ENCODE assay signal across 8 mouse cellular contexts in genomic region chr8:111787683-111788082, GRCm38 (mm10). TPM values are rescaled to one million over a fixed set of nuclear protein-coding genes. Genes with fewer than 3 reads are reported as not detected.
DNase-seq lines count a peak whose midpoint lies in the region; ATAC-seq and TF ChIP-seq lines count a peak whose summit lies in the region.

No protein-coding gene starts in this region.

- H3K27ac ChIP-seq in left cerebral cortex, adult 2 months, result 0 out of 2 replicates have a peak overlapping the region, but pooled peaks have one; percentile 49
- peak overlapping the region; percentile 71 for H3K27ac ChIP-seq in hindbrain, embryonic 11.5 days (ENCODE audit: low read depth, low read length)
- H3K27ac ChIP-seq in neural tube, embryonic 14.5 days (ENCODE audit: low read depth, low read length), result peak overlapping the region; percentile 67

- H3K27me3 ChIP-seq in hindbrain, embryonic 11.5 days (ENCODE audit: control insufficient read depth, insufficient read depth, low read length), result no peaks in the 10 kb centered on the region
- H3K27me3 ChIP-seq in neural tube, embryonic 14.5 days (ENCODE audit: control insufficient read depth, insufficient read depth, low read length), result no peaks in the 10 kb centered on the region

- no peak overlapping the region for H3K4me3 ChIP-seq in left cerebral cortex, adult 2 months
- no peak overlapping the region for H3K4me3 ChIP-seq in hindbrain, embryonic 11.5 days (ENCODE audit: low read depth, low read length)
- no peak overlapping the region for H3K4me3 ChIP-seq in neural tube, embryonic 14.5 days (ENCODE audit: low read depth, low read length)

- no peak for TF ChIP-seq CTCF in left cerebral cortex, adult 2 months (IDR thresholded peaks at IDR 0.05)

- peaks cover 11% of the 10 kb centered on the region for H3K4me1 ChIP-seq in hindbrain, embryonic 11.5 days (replicated peaks; ENCODE audit: control insufficient read depth, insufficient read depth, low read length)
- H3K4me1 ChIP-seq in neural tube, embryonic 14.5 days (ENCODE audit: control insufficient read depth, insufficient read depth, low read length), result peaks cover 22% of the 10 kb centered on the region

- peak; percentile 21 for DNase-seq in cerebellum, adult 8-10 months
- DNase-seq in cerebellum, adult 11 months, result no peak
- no peak for DNase-seq in left cerebral cortex, adult 2 months (ENCODE audit: extremely low spot score in 1 of 2, low spot score in 2 of 2)
- no peak for DNase-seq in left cerebral cortex, adult 9 months (ENCODE audit: low spot score in 2 of 2)
- DNase-seq in hindbrain, embryonic 11.5 days (ENCODE audit: low spot score), result peak; percentile 24
- no peak for DNase-seq in urinary bladder, postnatal 36 days (ENCODE audit: low spot score in 2 of 2)
- no peak for DNase-seq in cerebellum, adult 9-11 months

- no peaks in the 10 kb centered on the region for H3K9me3 ChIP-seq in hindbrain, embryonic 11.5 days (ENCODE audit: control insufficient read depth, low read length)
- no peaks in the 10 kb centered on the region for H3K9me3 ChIP-seq in neural tube, embryonic 14.5 days (ENCODE audit: control insufficient read depth, low read length)

- 36% methylated on average over 4 of the region's 4 CpGs for WGBS in hindbrain, embryonic 11.5 days
- 30% methylated on average over 4 of the region's 4 CpGs for WGBS in neural tube, embryonic 14.5 days

- ATAC-seq in hindbrain, embryonic 11.5 days (ENCODE audit: low FRiP score), result peak; percentile 63; the same call in 1 of the 2 replicates
- ATAC-seq in neural tube, embryonic 14.5 days (ENCODE audit: low read depth), result peak; percentile 75; the same call in 1 of the 2 replicates

- no peaks in the 10 kb centered on the region for H3K36me3 ChIP-seq in hindbrain, embryonic 11.5 days (ENCODE audit: control insufficient read depth, insufficient read depth, low read length)
- H3K36me3 ChIP-seq in neural tube, embryonic 14.5 days (ENCODE audit: control insufficient read depth, insufficient read depth, low read length), result no peaks in the 10 kb centered on the region

- intact Hi-C loops in left cerebral cortex, adult 2 months (cut with DNase I), result no loop called here

- H3K4me2 ChIP-seq in hindbrain, embryonic 11.5 days (replicated peaks; ENCODE audit: low read depth, low read length), result peak overlapping the region; percentile 17; the same call in 1 of the 2 replicates
- peak overlapping the region; percentile 24; the same call in 1 of the 2 replicates for H3K4me2 ChIP-seq in neural tube, embryonic 14.5 days (ENCODE audit: low read depth, low read length)

- H3K9ac ChIP-seq in hindbrain, embryonic 11.5 days (ENCODE audit: low read depth, low read length), result 0 out of 2 replicates have a peak overlapping the region, but pooled peaks have one; percentile 27
- H3K9ac ChIP-seq in neural tube, embryonic 14.5 days (replicated peaks; ENCODE audit: low read depth, low read length), result 0 out of 2 replicates have a peak overlapping the region, but pooled peaks have one; percentile 25

RNA-seq across cellular contexts. Expression of gene Bcar1, which starts 44.1 kb away (rescaled TPM):
- total RNA-seq in left cerebral cortex, adult 2 months (2021), result 10 to 100 TPM; 49.3 to 54.2 TPM
- 43.3 and 47.3 TPM in 2 replicates for polyA plus RNA-seq in hindbrain, embryonic 11.5 days (2014; fragmentation: Nextera tagmentation; extraction: Ambion mirVana)
- 47.6 and 56.4 TPM in 2 replicates for polyA plus RNA-seq in neural tube, embryonic 14.5 days (2014; fragmentation: Nextera tagmentation; extraction: Ambion mirVana)

Comparison
In these comparisons a context has a peak if more than half of its experiments do, and no peak if none do; other contexts are left out.
1. DNase-seq: peak in cerebellum, adult 8-10 months (single experiment) and hindbrain, embryonic 11.5 days (single experiment); none in cerebellum, adult 11 months (single experiment), left cerebral cortex, adult 2 months (0 of 2), left cerebral cortex, adult 9 months (0 of 2), urinary bladder, postnatal 36 days (0 of 2) and cerebellum, adult 9-11 months (single experiment).
2. Peak in every context shown above with its lines, with median percentiles within 50 percentile points of each other: H3K27ac ChIP-seq.